Mouse (Mus musculus) left cerebral cortex, postnatal 4 days (tissue): Measurements from ENCODE around the gene Fam45a. TPM values are rescaled to one million over a fixed set of nuclear protein-coding genes. Genes with fewer than 3 reads are reported as not detected.
"Not testable (repeated sequence)": the region's sequence is repeated elsewhere in the genome, so short reads cannot be mapped to it uniquely, and the experiment has no call there.

Source experiments
- DNase-seq: peaks from one replicate; pipeline ENCODE4 v3.0.0-alpha.2; 2022
- intact Hi-C: fragments of 180-260 bp; cut with DNase I; formaldehyde crosslinking; loops from one replicate; pipeline ENCODE4 v1.15.1; 2025
- microRNA-seq: library from miRNA; unstranded; fragments of <30 nt; microRNA quantifications from one replicate; pipeline ENCODE4 v1.2.0, GENCODE M21; 2022
- total RNA-seq, 2 experiments: library from RNA; stranded (reverse); gene quantifications; 2 replicates each; pipeline ENCODE4 v1.2.3; 2021

The Fam45a gene
- total RNA-seq, 2 experiments from 2014 or later = 32.4 to 33.5 TPM

DNA sequence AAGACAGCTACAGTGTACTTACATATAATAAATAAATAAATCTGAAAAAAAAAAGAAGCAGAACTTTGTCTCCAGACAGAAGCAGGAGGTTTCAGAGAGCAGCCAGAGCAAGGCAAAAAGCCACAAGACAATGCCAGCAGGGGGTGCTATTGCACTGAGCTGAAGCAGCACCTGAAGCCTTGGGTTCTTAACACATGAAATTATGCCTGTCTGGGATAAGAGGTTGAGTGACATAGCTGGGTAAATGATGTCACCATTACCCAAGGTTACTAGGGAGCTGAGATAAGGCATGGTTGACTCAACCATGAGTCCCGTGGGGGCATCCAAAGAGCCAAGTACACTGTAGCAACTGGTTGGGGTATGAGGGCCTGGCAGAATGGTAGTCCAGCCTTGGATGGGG, 26.4 kb downstream of the Fam45a start:
- intact Hi-C loops = no loop called here
- peak; percentile 71 for DNase-seq

DNA sequence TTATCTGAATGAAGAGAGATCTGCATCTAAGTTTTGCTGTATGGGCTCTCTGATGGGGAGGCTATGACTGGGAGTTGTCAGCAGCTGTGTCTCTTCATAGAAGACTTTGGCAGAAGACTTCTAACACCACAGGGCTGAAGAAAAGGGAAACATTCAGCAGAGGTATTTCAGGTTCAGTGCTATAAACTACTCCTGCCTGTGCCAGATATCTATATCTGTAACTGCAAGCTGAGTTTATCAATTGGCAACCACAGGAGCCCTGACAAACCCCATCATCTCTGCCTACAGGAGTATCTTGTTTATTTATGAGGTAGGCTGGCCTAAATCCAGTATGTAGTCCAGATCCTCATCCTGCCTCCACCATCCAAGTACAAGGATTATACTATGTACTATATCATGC, 31.9 kb downstream of the Fam45a start:
- intact Hi-C loops = no loop called here
- DNase-seq = no peak

DNA sequence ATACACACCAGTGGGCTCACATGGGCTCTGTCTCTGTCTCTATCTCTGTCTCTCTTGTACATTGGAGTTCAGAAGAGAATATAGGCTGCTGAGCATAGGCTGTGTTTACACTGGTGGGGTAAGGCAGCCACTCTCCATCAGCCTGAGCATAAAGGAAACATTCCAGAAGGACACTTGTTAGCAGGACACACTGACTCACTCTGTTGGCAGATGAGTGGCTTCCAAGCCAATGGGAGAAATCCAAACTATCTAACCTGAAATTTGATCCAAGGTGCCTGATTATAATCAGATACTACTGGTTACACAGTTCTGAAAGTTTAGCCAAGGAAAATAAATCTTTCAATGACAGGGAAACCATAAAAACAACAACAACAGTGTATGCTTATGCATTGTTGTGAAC, 34.3 kb downstream of the Fam45a start:
- intact Hi-C loops = no loop called here
- no peak for DNase-seq

DNA sequence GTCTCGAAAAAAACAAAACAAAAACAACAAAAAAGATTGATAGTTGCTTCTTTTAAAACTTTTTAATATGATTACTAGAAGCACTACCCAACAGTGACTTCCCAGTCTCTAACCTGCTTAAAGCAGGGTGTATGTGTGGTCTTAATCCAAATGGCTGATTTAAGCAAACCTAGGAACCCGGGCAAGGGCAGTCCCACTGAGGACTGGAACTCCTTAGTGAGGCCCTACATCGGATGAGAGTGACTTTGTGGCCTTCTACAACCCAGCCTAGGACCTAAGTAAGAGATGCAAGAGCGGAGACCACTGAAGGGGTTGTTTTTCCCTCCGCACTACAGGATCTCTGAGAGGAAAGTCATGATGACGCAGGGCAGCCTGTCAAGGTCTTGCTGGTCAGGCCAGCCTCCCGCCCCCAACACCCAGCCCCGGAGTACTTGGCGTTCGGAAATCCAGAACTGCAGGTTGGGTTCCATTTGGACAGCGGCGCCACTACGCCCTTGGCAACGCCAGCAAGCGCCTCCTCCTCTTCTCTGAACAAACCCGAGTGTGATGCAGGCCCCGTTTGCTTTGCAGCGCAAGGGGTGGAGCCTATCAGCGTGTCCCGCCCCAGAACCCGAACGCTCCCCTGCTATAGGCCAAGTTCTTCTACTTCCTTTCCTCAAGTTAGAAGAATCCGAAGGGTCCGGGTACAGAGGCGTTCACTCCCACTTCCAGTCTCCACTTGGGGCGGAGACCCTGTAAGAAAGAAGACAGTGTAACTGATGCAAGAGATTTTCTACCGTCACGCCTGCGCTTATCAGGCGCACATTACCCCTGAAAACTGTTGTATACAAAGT, 49.7 kb downstream of the Fam45a start, which contains the start of gene Sfxn4:
Gene Sfxn4 (minus strand): TSS at position 612 of the 833 bp plus-strand sequence.
- intact Hi-C loops = no loop called here
- DNase-seq = peak; percentile 90

DNA sequence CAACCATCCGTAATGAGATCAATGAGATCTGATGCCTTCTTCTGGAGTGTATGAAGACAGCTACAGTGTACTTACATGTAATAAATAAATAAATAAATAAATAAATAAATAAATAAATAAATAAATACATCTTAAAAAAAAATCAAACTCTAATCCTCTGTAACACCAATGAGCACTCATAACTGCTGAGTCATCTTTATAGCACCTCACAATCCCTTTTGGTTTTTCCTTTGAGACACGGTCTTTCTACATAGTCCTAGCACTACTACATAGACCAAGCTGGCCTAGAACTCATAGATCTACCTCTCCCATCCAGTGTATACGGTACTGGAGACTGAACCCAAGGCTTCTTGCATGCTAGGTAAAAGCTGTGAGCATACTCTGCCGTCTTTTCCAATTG, 54.8 kb downstream of the Fam45a start:
- DNase-seq, intact Hi-C loops: not testable (repeated sequence)

DNA sequence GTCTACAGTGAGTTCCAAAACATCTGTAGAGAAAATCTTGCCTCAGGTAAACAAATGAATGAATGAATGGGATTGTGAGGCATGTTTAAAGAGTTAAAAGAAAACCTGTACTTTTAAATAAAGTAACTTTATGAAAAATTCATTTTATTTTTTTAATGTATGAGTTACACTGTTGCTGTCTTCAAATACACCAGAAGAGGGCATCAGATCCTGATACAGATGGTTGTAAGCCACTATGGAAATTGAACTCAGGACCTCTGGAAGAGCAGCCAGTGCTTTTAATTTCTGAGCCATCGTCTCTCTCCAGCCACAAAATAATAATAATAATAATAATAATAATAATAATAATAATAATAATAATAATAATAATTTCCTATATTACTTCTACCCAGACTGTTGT, 59.1 kb downstream of the Fam45a start:
- DNase-seq = no peak
- intact Hi-C loops = no loop called here

DNA sequence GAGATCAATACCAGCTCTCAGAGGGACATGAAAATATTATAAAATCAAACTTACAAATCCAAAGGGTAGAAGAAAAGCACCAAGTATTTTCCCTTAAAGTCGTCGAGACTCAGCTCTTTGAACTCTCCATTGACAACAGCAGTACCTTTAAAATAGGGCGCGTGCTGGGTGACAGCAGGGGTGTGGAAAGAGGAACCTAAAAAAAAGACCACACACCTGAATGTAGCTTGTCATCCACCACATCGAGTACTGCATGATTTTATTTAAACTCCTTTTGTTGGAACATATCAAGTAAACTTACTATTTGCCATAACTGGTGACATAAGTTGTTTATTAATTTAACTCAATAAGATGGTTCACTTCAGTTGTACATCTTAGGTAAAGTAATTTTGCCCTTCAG, 60.0 kb downstream of the Fam45a start:
- DNase-seq = no peak
- intact Hi-C loops = no loop called here

DNA sequence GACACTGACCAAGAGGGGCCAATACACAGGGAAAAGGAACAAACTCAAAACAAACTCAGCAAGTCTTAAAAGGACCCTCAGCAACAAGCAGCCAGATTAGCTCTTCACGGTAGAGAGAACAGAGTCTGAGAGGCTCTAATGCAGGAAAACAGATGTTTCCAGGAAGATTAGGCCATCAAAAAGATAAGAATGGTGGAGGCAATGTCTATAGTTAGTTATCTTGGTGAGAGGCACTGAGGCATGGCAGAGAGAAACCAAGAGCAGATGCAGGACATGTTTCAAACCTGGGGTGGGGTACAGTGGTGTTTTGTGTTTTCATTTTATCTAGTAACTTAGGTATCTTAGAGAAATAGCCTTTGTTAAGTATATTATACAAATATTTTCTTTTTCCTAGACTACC, 60.9 kb downstream of the Fam45a start:
- DNase-seq = no peak
- intact Hi-C loops = no loop called here

DNA sequence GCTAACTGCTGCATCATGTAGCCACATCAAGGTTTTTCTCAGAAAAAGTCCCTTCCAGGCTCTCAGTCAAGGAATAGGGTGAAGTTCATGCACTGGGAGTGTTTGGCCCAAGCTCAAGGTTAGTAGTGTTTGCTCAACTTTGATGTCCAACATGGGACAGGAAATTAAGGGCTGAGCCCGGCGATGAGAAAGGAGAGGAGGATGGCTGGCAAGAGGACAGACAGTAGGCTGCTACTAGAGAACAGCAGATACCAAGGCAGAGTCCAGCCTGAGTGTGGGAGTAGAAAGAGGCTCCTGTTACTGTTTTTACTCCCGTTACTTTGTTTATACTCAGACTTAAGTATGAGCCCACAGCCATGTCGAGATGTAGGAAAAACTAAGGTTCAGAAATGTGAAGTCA, 62.1 kb downstream of the Fam45a start:
- intact Hi-C loops = no loop called here
- no peak for DNase-seq

DNA sequence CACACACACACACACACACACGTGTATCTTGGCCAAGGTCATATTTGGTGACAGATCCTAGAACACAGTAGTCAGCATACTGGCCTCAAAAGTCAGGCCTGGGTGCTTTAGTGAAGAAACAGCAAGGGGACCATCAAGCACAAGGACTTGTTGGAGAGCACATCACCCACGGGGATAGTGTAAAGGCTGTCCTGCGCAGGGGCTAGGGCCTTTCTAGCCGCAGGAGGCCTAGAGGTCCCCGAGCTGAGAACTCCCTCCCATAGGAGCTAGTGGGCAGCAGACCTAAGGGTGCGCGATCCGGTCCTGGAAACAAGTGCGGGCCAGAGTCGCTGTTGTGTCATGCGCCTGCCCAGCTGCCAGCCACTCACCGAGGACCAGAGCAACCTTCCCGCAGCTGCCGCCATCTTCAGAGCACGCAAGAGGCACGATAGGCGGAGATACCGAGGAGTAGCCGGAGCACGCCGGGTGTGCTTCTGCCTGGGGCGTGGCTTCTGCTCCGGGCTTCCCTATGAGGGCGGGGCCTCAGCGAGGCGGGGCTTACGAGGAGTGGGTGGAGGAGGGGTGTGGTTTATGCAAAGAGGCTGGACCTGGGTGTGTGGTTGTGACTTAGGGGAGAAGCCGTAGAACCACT, 62.8 kb downstream of the Fam45a start, which contains the start of gene Prdx3:
Gene Prdx3 (minus strand): TSS at position 493 of the 631 bp plus-strand sequence.
- DNase-seq = peak; percentile 96
- intact Hi-C loops = no loop called here

DNA sequence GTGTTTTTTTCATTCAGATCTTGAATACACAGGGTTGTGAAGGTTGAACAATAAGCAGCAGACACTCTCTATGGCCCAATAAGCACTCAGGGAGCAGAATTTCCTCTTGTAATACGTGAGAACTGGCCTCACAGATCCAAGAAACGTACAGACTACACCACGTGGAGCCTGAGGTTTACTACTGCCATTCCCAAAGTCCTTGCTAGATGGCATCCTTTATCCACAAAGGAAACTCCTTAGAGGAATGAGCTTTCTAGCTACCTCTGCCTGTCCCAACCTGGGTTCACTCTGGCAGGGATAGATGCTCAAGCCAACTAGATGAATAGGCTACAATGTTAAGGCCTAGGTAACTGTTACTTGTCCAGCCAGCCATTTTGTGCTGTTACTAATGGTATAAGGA, 71.7 kb downstream of the Fam45a start:
- DNase-seq = no peak
- intact Hi-C loops = loop anchor here (2.0 kb wide), 1 partner anchor 202 kb away; no protein-coding TSS in a partner anchor

Small RNA genes within 50 kb of the gene (microRNA-seq; reads per million reads assigned to microRNA genes)
- not detected for gene mmu-mir-3084-1

Other genes starting within 250 kb of the Fam45a start
- 10 to 100 TPM; 44.1 to 49.1 TPM for gene Cacul1, start 230.6 kb upstream of the Fam45a start, total RNA-seq
- 10 to 100 TPM; 16.2 to 17.0 TPM for gene Nanos1, start 55.6 kb upstream of the Fam45a start, total RNA-seq
- gene Eif3a, start 20.9 kb upstream of the Fam45a start, total RNA-seq = 100 to 1,000 TPM; 142 to 157 TPM
- 10 to 100 TPM in 1 of 2 experiments, 1 to 10 TPM in 1; 9.5 to 11.2 TPM for gene Sfxn4, start 49.9 kb downstream of the Fam45a start, total RNA-seq
- gene Prdx3, start 63.0 kb downstream of the Fam45a start, total RNA-seq = 10 to 100 TPM; 76.1 to 78.4 TPM
- gene Grk5, start 78.2 kb downstream of the Fam45a start, total RNA-seq = 10 to 100 TPM; 21.5 to 22.2 TPM